Mouse (Mus musculus) heart, postnatal 10 days (tissue): ENCODE results near the gene Rps18. TPM values are rescaled to one million over a fixed set of nuclear protein-coding genes. Genes with fewer than 3 reads are reported as not detected.

Experiments used
- DNase-seq, 2 experiments: peaks; one replicate each; pipeline ENCODE4 v3.0.0; 2021
- intact Hi-C: fragments of 180-260 bp; cut with DNase I; formaldehyde crosslinking; loops from one replicate; pipeline ENCODE4 v1.15.1; 2025
- total RNA-seq, 2 experiments: library from RNA; stranded (reverse); gene quantifications; 2 replicates each; pipeline ENCODE4 v1.2.3; 2021

The Rps18 gene
- total RNA-seq, 2 experiments from 2014 or later: 566 to 572 TPM

DNA sequence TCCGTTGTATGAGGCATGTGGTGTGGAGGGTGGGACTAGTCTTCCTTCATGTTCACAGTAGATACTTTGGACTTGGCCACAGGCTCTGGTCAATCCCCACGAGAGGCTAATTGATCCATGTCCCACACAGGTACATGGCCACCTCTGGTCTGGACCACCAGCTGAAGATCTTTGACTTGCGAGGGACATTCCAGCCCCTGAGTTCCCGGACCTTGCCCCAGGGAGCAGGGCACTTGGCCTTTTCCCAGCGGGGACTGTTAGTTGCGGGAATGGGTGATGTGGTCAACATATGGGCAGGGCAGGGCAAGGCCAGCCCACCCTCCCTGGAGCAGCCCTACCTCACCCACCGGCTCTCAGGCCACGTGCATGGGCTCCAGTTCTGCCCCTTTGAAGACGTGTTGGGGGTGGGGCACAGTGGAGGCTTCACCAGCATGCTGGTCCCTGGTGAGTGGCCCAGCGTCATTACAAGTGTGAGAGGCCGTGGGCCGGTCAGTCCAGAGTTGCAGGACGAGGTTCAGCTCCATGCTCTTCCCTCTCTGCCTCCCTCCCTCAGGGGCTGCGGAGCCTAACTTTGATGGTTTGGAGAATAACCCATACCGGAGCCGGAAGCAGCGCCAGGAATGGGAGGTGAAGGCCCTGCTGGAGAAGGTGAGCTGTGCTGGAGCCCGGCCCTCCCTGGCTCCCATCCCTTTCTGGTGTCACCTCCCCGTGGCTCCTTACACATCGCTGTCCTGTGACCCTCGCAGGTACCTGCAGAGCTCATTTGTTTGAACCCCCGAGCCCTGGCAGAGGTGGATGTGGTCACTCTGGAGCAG, 7.5 kb downstream of the Rps18 start:
- no peak for DNase-seq
- intact Hi-C loops: no loop called here

- DNase-seq: no peak
These were observed 8.2 kb downstream of the Rps18 start for GRCm38 (mm10) chr17:33947430-33948089.

DNA sequence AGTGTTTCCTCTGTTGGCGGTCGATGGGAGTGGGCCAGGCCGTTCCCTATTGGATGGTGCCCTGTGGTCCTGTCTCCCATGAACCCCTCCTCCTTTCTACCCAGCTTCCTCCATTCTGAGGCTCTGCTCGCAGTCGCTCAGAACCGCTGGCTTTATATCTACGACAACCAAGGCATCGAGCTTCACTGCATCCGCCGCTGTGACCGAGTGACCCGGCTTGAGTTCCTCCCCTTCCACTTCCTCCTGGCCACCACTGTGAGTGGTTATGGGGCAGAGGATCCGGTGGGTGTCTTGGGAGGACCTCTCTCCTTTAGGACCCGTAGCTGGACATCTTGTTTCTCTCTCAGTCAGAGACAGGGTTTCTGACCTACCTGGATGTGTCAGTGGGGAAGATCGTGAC, 12.3 kb downstream of the Rps18 start:
- no peak for DNase-seq
- intact Hi-C loops: no loop called here

More at GRCm38 (mm10) chr17:33947430-33948089, 8.2 kb downstream of the Rps18 start:
- intact Hi-C loops: no loop called here

GRCm38 (mm10) chr17:33941381-33941780, 14.4 kb downstream of the Rps18 start:
- DNase-seq: no peak
- intact Hi-C loops: no loop called here

GRCm38 (mm10) chr17:33940981-33941380, 14.8 kb downstream of the Rps18 start:
- intact Hi-C loops: no loop called here

GRCm38 (mm10) chr17:33940206-33940805, 15.5 kb downstream of the Rps18 start, which contains the start of the genes Pfdn6 and Wdr46:
Gene Pfdn6, minus strand, starts transcription at chr17:33940343.
Gene Wdr46, plus strand, starts transcription at chr17:33940660.
- intact Hi-C loops: no loop called here
- peak; percentile 91 to 93 for DNase-seq

More at GRCm38 (mm10) chr17:33940981-33941380, 14.8 kb downstream of the Rps18 start:
- peak in 1 of 2 experiments; percentile 28 for DNase-seq

DNA sequence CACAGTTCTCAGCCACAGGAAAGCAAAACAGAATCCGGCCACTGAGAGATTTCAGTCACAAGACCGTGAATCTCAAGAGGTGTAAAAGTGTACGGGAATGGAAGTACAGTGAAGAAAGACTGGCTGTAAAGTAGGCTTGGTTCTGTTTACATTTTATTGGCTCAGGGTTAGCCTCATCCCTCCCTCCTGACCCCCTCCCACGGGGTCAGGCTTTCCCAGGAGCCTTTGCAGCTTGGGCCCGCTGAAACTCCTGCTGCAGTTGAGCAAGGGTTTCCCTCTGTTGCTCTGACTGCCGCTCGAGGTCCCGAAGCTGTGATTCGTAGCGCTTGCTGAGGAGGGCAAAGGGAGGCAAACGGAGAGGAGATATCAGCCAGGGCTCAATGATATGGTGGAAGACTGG, 17.0 kb downstream of the Rps18 start:
- DNase-seq: no peak
- intact Hi-C loops: no loop called here

- intact Hi-C loops: no loop called here
- no peak for DNase-seq
These were observed 18.8 kb downstream of the Rps18 start for GRCm38 (mm10) chr17:33936993-33937392.

DNA sequence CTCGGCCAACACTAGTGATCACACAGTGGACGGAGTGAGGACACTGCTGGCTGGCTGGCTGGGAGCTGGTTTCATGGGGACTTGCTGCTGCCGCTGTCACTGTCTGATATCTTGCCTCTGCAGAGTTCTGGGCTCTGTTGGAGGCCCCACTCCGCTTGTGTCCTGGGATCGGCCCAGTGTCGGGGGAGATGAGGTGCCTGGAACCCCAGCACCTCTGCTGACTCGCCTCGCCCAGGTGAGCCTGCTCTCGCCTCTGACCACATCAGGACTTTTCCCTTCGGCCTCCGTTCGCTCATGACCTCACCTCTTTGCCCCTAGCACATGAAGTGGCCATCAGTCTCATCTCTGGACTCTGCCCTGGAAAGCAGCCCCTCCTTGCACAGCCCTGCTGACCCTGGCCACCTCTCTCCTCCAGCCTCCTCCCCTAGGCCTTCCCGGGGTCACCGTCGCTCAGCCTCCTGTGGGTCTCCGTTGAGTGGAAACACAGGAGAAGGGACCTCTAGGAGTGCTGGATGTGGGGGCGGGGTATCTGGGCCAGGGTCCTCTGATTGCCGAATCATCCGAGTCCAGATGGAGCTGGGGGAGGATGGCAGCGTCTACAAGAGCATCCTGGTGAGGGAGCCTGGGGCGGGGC, 20.3 kb downstream of the Rps18 start:
- intact Hi-C loops: no loop called here
- no peak for DNase-seq

- intact Hi-C loops: no loop called here
- no peak for DNase-seq
These were observed 22.8 kb downstream of the Rps18 start for GRCm38 (mm10) chr17:33932970-33933369.

DNA sequence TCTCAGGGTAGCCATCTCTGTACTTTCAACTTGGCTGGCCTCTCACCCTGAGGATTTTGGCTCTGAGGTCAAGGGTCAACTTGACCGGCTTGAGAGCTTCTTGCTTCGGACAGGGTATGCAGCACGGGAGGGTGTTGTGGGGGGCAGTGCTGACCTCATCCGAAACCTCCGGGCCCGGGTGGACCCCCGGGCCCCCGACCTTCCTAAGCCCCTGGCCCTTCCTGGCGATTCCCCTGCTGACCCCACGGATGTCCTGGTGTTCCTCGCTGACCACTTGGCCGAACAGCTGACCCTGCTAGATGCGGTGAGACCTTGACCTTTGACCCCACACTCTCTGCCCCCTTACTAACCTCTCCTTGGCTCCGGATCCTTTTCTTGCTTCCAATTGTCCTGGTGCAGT, 23.4 kb downstream of the Rps18 start:
- DNase-seq: no peak
- intact Hi-C loops: no loop called here

DNA sequence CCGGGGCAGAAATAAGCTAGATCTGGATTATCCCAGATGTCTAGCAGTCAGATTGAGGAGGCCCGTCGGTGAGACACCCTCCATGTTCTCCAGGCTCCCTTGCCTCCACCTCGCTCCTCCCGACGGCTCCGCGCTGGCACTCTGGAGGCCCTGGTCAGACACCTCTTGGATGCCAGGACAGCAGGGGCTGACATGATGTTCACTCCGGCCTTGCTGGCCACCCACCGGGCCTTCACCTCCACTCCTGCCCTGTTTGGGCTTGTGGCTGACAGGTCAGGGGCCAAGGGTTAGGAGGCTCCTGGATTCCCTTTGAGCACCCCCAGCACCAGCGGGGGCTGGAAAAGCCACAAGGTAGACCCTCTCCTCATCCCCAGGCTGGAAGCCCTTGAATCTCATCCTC, 23.9 kb downstream of the Rps18 start:
- intact Hi-C loops: no loop called here
- no peak for DNase-seq

- intact Hi-C loops: no loop called here
- DNase-seq: no peak
These were observed 24.5 kb downstream of the Rps18 start for GRCm38 (mm10) chr17:33931159-33931866.

GRCm38 (mm10) chr17:33930280-33931158, 25.3 kb downstream of the Rps18 start:
- intact Hi-C loops: no loop called here
- DNase-seq: peak; percentile 52 to 61

GRCm38 (mm10) chr17:33929371-33930279, 26.2 kb downstream of the Rps18 start, which contains the start of gene Rgl2:
Gene Rgl2, plus strand, starts transcription at chr17:33929543.
- intact Hi-C loops: no loop called here
- peak; percentile 94 to 96 for DNase-seq

DNA sequence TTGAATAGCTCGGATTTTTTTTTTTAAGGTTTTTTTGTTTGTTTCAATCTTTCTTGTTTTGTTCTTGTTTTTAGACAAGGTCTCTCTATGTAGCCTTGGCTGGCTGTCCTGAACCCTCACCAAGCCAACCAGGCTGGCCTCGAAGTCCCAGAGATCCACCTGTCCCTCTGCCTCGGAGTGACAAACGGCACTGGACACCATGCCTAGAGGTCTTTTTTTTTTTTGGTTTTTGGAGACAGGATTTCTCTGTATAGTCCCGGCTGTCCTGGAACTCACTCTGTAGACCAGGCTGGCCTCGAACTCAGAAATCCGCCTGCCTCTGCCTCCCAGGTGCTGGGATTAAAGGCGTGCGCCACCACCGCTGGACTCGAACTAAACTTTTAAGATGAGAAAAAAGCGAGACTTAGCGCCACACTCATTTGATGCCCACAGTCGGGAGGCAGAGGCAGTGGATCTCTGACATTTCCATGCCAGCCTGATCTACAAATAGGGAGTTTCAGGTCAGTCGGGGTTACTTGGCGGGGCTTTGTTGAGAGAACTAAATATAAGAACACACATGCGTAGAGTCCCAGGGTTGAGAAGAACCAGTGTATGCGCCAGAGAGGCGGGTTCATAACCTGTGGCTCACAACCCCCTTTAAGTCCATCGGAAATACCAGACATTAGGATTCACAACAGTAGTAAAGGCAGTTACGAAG, 27.4 kb downstream of the Rps18 start:
- no peak for DNase-seq

DNA sequence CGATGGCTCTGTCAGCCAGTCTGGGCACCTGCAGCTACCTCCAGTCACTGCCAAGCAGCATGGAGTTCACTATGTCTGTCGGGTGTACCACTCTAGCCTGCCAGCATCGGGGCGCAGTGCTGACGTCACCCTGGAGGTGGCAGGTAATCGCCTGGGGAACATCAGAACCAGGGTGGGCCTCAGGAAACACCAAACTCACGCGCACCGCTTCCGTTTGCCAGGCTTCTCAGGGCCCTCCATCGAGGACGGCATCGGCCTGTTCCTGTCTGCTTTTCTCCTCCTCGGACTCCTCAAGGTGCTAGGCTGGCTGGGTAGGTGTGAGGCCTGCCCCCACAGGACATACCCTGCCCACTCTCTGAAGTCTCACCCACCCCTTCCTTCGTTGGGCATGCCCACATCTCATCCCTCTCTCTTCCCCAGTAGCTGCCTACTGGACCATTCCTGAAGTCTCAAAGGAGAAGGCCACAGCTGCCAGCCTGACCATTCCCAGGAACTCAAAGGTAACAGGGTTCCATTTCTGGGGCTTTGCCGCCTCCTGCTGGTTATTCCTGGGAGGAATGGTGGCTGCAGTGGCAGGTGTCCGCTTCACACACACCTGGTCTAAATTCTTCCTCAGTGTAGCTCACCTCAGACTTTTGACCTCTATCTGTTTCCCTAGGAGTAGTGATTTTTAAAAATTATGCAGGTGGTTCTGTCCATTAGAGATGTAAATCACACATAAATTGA, 29.4 kb downstream of the Rps18 start:
- intact Hi-C loops: no loop called here
- no peak for DNase-seq

More for the DNA sequence above, 27.4 kb downstream of the Rps18 start:
- intact Hi-C loops: no loop called here
